Mouse (Mus musculus) forebrain, embryonic 16.5 days (tissue): Measurements from ENCODE around the gene 1700028K03Rik. TPM values are rescaled to one million over a fixed set of nuclear protein-coding genes. Genes with fewer than 3 reads are reported as not detected.

Experiments
- ATAC-seq: fragments of 200-750 bp; cut with Nextera tagmentation; 2 replicates; pipeline ENCODE4 v1.8.0; 2017; ENCODE audit warnings: mild to moderate bottlenecking, moderate library complexity
- H3K27ac ChIP-seq: fragments of 300-500 bp; sonication (generic); 2 replicates; pipeline ENCODE4 v1.5.1; 2014; ENCODE audit warnings: low read length, control low read depth
- H3K27me3 ChIP-seq: fragments of 300-500 bp; sonication (generic); replicated peaks from 2 replicates; pipeline ENCODE4 v1.6.1; 2014; ENCODE audit warnings: low read length; ENCODE audit not compliant: control insufficient read depth, insufficient read depth
- H3K36me3 ChIP-seq: fragments of 300-500 bp; sonication (generic); 2 replicates; pipeline ENCODE4 v1.6.1; 2014; ENCODE audit not compliant: control insufficient read depth, insufficient read depth
- H3K4me1 ChIP-seq: fragments of 300-500 bp; sonication (generic); replicated peaks from 2 replicates; pipeline ENCODE4 v1.6.1; 2014; ENCODE audit warnings: low read length; ENCODE audit not compliant: control insufficient read depth, insufficient read depth
- H3K4me2 ChIP-seq: fragments of 300-500 bp; sonication (generic); 2 replicates; pipeline ENCODE4 v1.6.1; 2014; ENCODE audit warnings: mild to moderate bottlenecking, low read length, control low read depth
- H3K4me3 ChIP-seq: fragments of 300-500 bp; sonication (generic); replicated peaks from 2 replicates; pipeline ENCODE4 v1.5.1; 2014; ENCODE audit warnings: mild to moderate bottlenecking, low read length, control low read depth
- H3K9ac ChIP-seq: fragments of 300-500 bp; sonication (generic); replicated peaks from 2 replicates; pipeline ENCODE4 v1.6.1; 2014; ENCODE audit warnings: low read depth, low read length, control low read depth
- H3K9me3 ChIP-seq: fragments of 300-500 bp; sonication (generic); 2 replicates; pipeline ENCODE4 v1.6.1; 2016; ENCODE audit warnings: low read length; ENCODE audit not compliant: control insufficient read depth
- WGBS: fragments of 180-500 bp; shearing (Covaris S2); extraction: QIAGEN DNeasy Blood & Tissue Kit; methylation state at CpG from one replicate; pipeline ENCODE4 v1.1.7; 2014; 5-methylcytosine and 5-hydroxymethylcytosine counted together
- polyA plus RNA-seq: library from polyadenylated mRNA; unstranded; fragments of >200 nt; fragmentation: Nextera tagmentation; extraction: Ambion mirVana; gene quantifications from 2 replicates; pipeline ENCODE4 v1.2.1, GENCODE M21; 2015

Gene 1700028K03Rik
- polyA plus RNA-seq, 1 experiment from 2014 or later = 0.25 TPM

DNA sequence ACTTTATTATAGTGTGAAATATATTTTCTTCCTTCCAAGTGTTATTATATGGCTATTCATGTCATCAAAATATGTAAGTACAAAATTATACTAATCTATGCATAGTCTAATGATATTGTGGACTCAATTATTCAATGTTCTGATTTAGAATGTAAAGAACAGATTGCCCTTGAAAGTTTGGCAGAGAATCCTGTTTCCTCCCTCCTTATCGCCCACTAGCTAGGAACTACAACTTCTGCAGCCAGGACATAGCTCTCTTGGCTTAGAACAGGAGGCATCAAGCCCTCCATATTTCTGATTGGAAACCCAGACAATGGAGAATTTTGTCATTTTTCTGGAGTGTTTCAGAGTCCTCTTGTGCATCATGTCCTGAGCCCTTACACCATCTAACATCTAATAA is 33.8 kb upstream of the 1700028K03Rik start:
- Histone ChIP-seq H3K9me3 (no peaks in the 10 kb centered on the region), H3K4me3 (no peak overlapping the region), H3K27me3 (no peaks in the 10 kb centered on the region), H3K27ac (peak overlapping the region; percentile 43), H3K4me1 (peaks cover 34% of the 10 kb centered on the region), H3K9ac (no peak overlapping the region), H3K36me3 (peaks cover 11% of the 10 kb centered on the region), H3K4me2 (0 out of 2 replicates have a peak overlapping the region, but pooled peaks have one; percentile 6)
- 36% methylated on average over 1 of the region's 1 CpGs for WGBS
- no peak for ATAC-seq

DNA sequence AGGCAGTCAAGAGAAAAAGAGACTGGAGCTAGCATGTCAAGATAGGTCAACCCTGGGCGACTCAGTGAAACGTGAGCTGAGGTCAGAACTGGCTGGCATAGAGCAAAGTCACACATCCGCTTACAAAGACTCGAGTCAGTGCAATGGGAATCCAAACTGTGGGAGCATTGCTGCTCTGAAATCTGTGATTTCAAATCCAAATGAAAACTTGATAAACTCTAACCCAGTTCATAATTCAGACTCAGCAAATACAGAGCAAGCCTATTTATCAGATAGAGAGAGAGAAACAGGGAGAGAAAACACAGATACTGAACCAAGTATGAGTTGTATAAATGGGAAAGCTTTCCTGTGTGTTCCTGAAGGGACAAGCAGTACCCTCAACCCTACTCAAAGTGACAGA is 27.2 kb upstream of the 1700028K03Rik start, which contains the start of gene Gm42669:
TSS of gene Gm42669 (plus strand) at position 301 of the 400 bp plus-strand sequence.
- Histone ChIP-seq H3K9me3 (no peaks in the 10 kb centered on the region), H3K9ac (no peak within 1 kb of the TSS), H3K27me3 (no peaks in the 10 kb centered on the region), H3K36me3 (peaks cover 20% of the 10 kb centered on the region), H3K4me2 (no peak within 1 kb of the TSS), H3K4me3 (no peak within 1 kb of the TSS), H3K27ac (no peak within 1 kb of the TSS), H3K4me1 (no peaks in the 10 kb centered on the region)
- WGBS = 88% methylated on average over 4 of the region's 4 CpGs
- ATAC-seq = no peak

DNA sequence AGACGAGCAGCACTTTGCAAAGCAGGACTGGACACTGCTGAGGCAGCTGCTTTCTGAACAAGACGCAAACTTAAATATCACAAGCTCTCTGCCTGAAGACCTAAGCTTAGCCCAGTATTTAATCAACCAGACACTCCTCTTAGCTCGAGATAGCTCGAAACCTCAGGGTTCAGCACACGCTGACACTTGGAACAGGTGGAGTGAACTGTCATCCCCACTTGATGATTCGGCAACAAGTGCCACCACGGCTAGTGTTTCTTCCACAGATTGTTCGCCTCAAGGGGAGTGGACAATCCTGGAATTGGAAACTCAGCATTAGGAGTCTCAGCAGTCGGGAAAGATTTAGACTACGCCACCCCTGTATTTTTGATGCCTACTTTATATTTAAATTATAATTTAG is 24.0 kb upstream of the 1700028K03Rik start:
- Histone ChIP-seq H3K27ac (no peak overlapping the region), H3K9me3 (no peaks in the 10 kb centered on the region), H3K4me1 (no peaks in the 10 kb centered on the region), H3K4me2 (no peak overlapping the region), H3K27me3 (no peaks in the 10 kb centered on the region), H3K4me3 (no peak overlapping the region), H3K9ac (no peak overlapping the region), H3K36me3 (peaks cover 14% of the 10 kb centered on the region; the same call in 1 of the 2 replicates)
- 90% methylated on average over 10 of the region's 10 CpGs for WGBS
- no peak for ATAC-seq

DNA sequence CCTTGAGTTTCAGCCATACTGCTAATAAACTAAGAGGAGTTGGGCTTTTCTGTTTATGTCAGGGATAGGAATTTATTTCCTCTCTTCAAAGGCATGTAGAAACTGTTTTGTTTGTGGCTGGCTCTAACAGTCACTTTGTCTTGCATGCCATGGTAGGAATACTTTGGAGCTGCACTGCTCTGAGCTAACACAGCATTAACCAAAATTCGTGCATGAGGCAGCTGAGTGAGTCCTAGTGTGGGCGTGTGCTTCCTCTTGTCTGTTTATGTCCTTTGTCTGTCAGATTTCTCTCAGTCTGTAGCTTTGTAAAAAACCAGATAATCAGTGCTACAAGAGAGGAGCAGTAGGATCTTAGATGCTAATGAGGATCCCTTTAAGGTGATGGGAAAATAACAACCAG is 23.2 kb upstream of the 1700028K03Rik start:
- no peak overlapping the region for H3K4me3 ChIP-seq
- no peak overlapping the region for H3K27ac ChIP-seq
- no peak for ATAC-seq
- H3K27me3 ChIP-seq = no peaks in the 10 kb centered on the region
- H3K9me3 ChIP-seq = no peaks in the 10 kb centered on the region
- H3K4me2 ChIP-seq = no peak overlapping the region
- no peak overlapping the region for H3K9ac ChIP-seq
- peaks cover 12% of the 10 kb centered on the region; the same call in 1 of the 2 replicates for H3K36me3 ChIP-seq
- no peaks in the 10 kb centered on the region for H3K4me1 ChIP-seq
- WGBS = 68% methylated on average over 2 of the region's 2 CpGs

DNA sequence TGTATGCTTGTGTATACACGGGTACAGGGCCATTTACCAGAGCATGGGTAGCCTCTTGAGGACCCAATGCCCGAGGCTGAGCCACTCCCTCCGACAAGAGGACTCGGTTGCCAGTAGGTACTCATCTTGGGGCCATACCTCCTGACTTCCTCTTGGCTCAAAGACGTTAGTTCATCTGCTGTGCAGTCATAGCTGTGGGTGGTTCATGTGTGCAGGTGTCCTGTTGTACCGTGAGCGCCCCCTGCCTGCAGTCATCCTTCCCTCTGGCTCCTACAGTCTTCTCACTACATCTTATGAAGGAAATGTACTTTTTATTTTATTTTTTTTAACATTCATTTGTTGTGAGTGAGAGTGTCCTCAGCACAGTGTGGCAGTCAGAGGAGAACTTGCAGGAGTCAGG is 20.9 kb upstream of the 1700028K03Rik start:
- Histone ChIP-seq H3K27me3 (no peaks in the 10 kb centered on the region), H3K4me1 (no peaks in the 10 kb centered on the region), H3K9me3 (no peaks in the 10 kb centered on the region), H3K27ac (no peak overlapping the region), H3K36me3 (peaks cover 4% of the 10 kb centered on the region; the same call in 1 of the 2 replicates), H3K9ac (no peak overlapping the region), H3K4me3 (no peak overlapping the region), H3K4me2 (no peak overlapping the region)
- WGBS = 52% methylated on average over 7 of the region's 7 CpGs
- peak; percentile 58 for ATAC-seq

DNA sequence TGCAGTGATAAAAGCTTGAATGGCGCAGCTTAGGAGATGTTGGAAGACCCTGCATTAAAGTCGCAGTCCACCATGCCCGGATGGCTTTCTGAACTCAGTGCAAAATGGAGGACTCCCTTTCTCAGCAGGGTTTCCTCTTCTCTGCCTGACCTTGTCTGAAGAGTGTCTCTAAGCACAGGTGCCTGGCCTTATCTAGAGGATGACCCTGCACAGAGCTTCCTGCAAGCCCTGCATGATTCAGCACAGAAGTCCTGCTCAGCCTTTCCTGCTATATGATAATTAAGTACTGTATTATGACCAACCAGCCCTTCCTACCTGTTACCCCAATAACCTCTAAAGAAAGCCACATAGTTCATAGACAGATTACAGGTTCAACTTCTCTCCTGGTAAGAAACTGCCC is 19.1 kb upstream of the 1700028K03Rik start:
- no peak overlapping the region for H3K4me2 ChIP-seq
- WGBS = 98% methylated on average over 3 of the region's 3 CpGs
- no peak overlapping the region for H3K27ac ChIP-seq

DNA sequence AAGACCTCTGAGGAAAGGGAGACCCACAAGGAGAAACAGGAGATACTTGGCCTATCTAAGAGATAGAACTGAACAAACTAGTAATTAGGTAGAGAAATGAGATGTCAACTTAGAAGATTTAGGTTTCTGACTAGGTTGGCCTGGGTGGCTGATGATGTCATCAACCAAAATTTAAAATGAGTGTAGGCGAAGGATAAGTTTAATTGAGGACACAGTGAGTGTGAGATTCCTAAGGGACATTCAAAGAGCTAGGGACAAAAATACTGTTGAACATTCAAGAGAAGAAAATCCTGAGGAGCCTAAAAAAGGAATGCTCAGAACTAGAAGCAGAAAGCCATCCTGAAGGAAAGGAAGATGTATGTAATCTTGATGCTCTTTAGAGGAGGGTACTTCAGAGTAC is 18.4 kb upstream of the 1700028K03Rik start:
- ATAC-seq = no peak
- 93% methylated on average over 1 of the region's 1 CpGs for WGBS
- H3K4me1 ChIP-seq = no peaks in the 10 kb centered on the region

More for the DNA sequence above, 19.1 kb upstream of the 1700028K03Rik start:
- Histone ChIP-seq H3K4me1 (no peaks in the 10 kb centered on the region), H3K9ac (no peak overlapping the region), H3K27me3 (no peaks in the 10 kb centered on the region), H3K36me3 (peaks cover 4% of the 10 kb centered on the region; the same call in 1 of the 2 replicates), H3K9me3 (no peaks in the 10 kb centered on the region), H3K4me3 (no peak overlapping the region)
- ATAC-seq = no peak

DNA sequence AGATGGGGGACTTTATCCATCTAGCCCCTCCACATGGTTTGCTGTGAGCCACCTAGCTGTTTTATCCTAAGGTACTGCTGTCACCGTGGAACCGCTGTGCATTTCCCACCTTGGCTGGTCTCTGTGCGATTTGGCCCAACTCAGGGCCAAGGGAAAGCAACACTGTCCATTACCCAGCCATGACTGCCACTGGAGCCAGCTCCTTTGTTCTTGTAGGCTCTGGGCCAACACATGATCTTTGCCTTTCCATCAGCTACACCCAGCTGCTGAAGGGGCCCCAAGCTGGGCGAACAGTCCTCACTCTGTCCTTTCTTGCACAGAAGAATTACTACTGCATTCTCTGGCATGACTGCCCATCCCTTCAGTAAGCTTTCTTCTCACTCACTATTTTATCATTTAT is 15.9 kb upstream of the 1700028K03Rik start:
- 78% methylated on average over 4 of the region's 4 CpGs for WGBS

More for the DNA sequence above, 18.4 kb upstream of the 1700028K03Rik start:
- H3K27me3 ChIP-seq = no peaks in the 10 kb centered on the region
- no peaks in the 10 kb centered on the region for H3K9me3 ChIP-seq
- no peak overlapping the region for H3K9ac ChIP-seq
- H3K4me3 ChIP-seq = no peak overlapping the region
- peaks cover 4% of the 10 kb centered on the region; the same call in 1 of the 2 replicates for H3K36me3 ChIP-seq
- H3K27ac ChIP-seq = no peak overlapping the region
- no peak overlapping the region for H3K4me2 ChIP-seq

DNA sequence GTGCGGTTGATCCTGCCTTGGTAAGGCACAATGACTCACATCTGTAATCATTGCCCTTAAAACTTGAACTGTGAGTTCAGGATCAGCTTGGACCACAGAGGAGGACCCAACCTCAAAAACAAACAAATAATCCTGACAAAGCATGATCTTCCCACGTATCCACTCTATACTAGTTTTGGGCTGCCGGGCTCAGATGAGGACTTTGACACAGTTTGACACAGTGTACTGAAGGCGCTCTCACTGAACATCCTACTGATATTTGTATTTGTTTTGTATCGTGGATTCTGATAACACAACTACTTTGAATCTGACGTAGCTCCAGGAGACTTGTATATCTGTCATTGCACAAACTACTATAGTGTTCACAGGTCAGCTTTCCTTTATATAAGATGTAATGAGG is 13.1 kb upstream of the 1700028K03Rik start:
- H3K27me3 ChIP-seq = no peaks in the 10 kb centered on the region
- H3K4me3 ChIP-seq = no peak overlapping the region
- H3K27ac ChIP-seq = no peak overlapping the region
- no peak for ATAC-seq
- H3K4me1 ChIP-seq = no peaks in the 10 kb centered on the region
- H3K9ac ChIP-seq = no peak overlapping the region
- H3K9me3 ChIP-seq = no peaks in the 10 kb centered on the region
- H3K36me3 ChIP-seq = no peaks in the 10 kb centered on the region
- WGBS = 91% methylated on average over 6 of the region's 6 CpGs
- no peak overlapping the region for H3K4me2 ChIP-seq

More for the DNA sequence above, 15.9 kb upstream of the 1700028K03Rik start:
- H3K36me3 ChIP-seq = no peaks in the 10 kb centered on the region
- no peak overlapping the region for H3K4me2 ChIP-seq
- peak; percentile 40; the same call in 1 of the 2 replicates for ATAC-seq
- H3K4me1 ChIP-seq = no peaks in the 10 kb centered on the region
- H3K27ac ChIP-seq = no peak overlapping the region
- H3K27me3 ChIP-seq = no peaks in the 10 kb centered on the region
- no peak overlapping the region for H3K9ac ChIP-seq
- no peaks in the 10 kb centered on the region for H3K9me3 ChIP-seq
- H3K4me3 ChIP-seq = no peak overlapping the region

DNA sequence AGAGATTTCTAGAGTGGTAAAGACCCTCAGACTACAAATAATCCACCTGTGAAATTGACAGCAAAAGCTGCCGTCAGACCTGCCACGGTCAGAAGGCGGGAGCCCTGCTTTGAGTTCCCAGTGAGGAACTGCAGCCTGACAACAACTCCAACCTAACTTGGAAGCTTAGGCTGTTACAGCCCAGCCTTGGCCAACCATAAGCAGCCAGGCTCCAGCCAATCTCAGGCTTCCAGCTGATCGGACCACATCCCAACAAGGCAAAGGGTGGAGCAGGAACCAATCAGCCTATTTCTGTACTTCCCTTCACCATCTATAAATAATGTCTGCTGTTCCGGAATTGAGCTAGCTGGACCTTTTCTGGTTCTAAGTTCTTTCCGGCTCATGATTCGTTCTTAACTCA is 12.6 kb upstream of the 1700028K03Rik start:
- no peaks in the 10 kb centered on the region for H3K4me1 ChIP-seq
- H3K36me3 ChIP-seq = no peaks in the 10 kb centered on the region
- no peak overlapping the region for H3K4me2 ChIP-seq
- no peaks in the 10 kb centered on the region for H3K9me3 ChIP-seq
- H3K9ac ChIP-seq = no peak overlapping the region
- no peak overlapping the region for H3K27ac ChIP-seq
- H3K27me3 ChIP-seq = no peaks in the 10 kb centered on the region
- H3K4me3 ChIP-seq = no peak overlapping the region
- 77% methylated on average over 7 of the region's 7 CpGs for WGBS
- no peak for ATAC-seq
